Mouse (Mus musculus) adrenal gland, postnatal 10 days (tissue): ENCODE results near the gene Opa1. TPM values are rescaled to one million over a fixed set of nuclear protein-coding genes. Genes with fewer than 3 reads are reported as not detected.
A peak's percentile ranks its signal among the peaks of the same experiment; 100 is the strongest.

ENCODE experiments used
- DNase-seq: peaks from one replicate; pipeline ENCODE4 v3.0.0; 2021; ENCODE audit warnings: mixed read lengths
- total RNA-seq, 2 experiments: library from RNA; stranded (reverse); gene quantifications; 2 replicates each; pipeline ENCODE4 v1.2.3; 2021

The Opa1 gene
- total RNA-seq, 2 experiments from 2014 or later = 99.7 to 113 TPM

DNA sequence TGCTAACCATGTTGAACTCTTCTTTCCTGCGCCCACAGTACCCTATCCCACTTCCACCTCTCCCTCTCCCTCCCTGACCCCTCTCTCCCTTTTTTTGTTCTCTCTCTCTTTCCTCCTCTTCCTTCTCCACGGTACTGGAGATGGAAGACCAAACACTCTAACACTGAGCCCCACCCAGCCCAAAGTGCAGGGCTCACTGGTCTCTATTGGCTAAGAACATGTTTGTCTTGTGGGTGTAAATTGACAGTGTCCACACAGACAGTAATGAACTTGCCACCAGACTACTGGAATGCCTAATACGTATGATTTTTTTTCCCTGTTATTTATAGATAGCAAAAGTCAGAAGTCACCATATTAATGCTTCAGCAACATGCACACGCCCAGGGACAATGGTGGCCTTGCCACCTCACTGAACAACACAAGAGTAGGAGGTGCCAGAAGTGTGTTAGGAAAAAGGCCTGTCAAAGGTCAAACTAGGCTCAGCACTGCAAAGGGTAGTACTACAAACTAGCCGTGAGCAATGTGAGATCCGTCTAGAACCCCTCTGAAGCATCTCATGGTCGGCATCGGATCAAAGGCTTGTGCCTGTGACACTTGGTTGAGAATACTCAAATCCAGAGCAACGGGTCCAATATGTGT lies 77.2 kb downstream of the Opa1 start:
- DNase-seq = no peak

DNA sequence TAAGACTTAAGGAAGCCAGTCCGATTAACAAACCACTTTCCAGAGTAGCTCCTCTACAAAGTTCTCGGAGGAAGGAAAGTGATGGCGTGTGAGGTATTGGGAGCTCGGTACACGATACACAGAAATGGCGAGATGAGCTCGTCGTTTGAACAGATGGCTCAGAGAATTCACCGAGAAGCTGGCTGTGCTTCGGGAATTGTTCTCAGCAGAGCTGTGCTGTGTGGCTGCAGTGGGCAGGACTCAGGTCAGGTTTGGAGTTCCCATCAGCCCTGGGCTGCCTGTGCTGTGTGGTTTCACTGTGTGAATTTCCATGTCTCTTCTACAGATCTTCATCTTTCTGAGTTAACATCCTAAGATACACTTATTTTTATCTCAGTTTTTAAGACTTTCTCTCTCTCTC lies 77.8 kb downstream of the Opa1 start:
- no peak for DNase-seq

DNA sequence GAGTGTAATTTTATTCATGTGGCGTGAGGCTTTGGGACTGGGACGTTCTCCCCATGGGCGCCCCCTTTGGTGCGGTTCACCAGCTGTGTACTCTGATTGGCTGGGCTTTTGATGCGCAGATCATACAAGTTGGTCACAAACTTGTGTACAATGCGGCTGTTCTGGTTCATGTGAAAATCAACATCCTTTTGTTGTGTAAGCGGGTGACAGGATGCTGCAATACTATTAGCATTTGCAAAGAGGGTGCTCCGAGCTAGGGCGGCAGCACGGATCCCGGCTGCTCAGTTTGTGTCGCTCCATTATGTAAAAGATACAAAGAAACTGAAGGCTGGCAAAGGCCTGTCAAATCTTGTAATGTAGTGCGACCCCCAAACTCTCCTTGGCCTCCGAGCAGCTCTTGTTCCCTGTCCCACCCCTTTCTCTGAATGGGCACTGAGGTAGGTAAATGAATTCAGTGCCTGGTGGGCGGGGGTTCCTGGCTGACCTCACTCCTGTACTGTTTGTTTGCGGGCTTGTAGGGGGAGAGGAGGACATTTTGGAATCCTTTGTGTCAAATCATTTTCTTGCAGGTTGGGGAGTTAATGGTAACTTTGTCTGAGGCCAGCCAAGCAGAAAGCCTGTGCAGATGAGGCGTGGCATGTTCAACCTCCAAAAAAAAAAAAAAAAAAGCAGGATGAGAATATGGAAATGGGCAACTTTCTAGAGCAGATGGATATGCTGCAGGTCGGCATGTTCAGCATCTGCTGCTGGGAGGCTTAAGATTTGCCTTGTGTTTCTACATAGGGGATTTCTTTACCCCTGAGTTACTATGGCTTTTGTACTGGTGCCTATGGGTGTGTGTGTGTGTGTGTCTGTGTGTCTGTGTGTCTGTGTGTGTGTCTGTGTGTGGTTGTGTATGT lies 78.8 kb downstream of the Opa1 start:
- no peak for DNase-seq

DNA sequence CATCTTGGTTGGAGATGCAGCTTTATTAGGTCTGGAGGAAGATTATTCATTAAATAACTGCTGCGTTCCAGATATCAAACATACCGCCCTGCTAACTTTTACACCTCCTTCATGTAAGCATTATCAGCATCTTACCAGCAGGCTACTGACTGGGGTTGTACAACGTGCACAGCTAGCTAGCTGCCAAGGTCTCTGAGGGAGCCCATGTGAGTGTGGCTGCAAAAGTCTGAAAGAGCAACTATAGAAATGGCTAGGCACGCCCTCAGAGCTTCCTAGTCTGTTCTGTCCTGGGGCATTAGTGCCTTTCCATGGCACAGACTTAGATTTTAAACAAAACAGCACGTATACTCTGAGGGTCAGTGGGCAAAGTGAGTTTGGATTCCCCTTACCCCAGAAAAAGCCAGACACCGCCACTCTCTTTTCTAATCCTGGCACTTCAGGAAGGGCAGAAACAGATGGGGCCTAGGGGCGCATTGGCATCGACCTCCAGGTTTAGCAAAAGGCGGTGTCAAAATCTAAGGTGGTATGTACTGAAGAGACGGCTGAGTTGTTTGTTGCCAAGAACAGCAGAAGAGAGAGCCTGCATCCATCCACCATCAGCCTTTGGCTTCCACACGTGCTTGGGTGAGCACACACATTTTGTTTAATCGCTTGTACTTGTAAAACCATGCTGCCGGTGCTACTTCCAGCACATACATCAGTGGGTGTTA lies 80.1 kb downstream of the Opa1 start:
- no peak for DNase-seq

DNA sequence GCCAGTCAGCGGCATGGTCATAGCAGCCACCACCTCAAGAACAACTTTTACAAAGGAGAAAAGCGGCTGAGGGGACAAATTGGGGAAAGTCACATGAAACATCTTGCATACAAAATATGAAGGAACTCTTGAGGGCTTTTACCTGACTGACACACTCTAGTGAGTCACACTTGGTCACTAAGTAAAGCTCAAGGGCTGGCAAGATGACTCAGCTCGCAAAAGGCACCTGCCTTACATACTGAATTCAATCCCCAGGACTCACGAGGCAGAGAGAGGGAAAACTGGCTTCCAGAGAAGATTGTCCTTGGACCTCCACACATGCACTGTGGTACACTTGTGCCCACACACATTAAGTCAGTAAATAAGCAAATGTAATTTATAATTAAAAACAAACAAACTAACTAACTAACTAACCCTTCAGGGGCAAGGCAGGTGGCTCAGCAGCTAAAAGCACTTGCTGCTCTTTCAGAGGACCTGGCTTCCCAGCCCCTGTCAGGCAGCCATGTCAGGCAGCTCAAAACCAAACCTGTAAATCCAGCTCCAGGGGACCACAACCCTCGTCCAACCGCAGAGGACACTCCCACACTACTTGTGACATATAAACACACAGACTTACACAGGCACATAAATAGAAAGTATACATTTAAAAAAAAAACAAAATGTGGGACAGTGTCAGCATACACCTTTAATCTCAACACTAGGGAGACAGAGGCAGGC lies 84.1 kb downstream of the Opa1 start:
- DNase-seq = no peak

DNA sequence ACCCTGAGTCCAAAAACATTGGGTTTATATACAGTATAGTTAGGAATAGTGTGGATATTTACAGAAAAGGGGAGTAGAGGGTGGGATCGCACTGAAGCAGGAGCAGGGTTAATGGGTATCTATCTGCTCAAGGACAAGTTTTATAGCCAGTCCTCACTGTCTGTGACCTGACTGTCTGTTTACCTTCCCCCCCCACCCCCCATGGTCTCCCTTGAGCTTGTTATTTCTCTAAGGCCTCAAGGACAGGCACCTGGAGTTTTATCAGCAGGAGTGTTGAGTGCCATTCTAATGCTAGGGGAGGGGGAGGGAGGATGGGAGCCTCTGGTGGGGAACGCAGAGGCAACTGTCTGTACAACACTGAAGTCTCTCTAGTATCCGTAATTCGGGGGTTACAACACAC lies 85.3 kb downstream of the Opa1 start:
- DNase-seq = no peak

DNA sequence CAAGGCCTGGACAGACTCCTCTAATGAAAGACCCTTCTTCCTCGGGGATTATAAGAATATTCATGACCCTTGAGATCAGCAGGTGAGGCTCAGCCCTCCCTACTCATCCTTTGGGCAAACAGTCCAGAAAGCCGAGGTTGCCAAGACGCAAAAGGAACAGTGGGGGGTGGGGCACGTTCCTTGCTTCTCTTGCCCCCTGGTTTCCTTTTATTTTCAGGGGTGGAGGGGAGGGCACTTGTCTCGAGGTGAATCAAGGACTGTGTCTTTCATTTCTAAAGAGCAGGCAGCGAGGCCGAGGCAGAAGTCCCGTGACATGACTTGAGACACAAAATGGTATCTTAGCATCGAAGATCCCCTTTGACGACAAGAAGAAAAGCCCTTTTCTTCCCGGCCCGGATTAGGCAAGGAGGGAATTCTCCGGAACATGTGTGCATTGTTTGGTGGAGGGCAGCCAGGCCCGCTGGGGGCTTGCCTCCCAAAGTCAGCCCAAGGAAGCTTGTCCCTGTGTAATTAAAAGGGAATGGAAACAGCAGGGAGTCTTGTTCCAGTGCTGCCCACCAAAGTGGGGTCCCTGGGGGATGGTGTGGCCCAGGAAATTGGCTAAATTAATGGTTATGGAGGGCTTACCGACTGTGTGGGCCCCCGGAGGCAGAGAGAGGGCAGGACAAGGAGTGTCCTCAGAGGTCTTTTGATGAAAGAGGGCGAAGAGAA lies 88.0 kb downstream of the Opa1 start:
- no peak for DNase-seq

DNA sequence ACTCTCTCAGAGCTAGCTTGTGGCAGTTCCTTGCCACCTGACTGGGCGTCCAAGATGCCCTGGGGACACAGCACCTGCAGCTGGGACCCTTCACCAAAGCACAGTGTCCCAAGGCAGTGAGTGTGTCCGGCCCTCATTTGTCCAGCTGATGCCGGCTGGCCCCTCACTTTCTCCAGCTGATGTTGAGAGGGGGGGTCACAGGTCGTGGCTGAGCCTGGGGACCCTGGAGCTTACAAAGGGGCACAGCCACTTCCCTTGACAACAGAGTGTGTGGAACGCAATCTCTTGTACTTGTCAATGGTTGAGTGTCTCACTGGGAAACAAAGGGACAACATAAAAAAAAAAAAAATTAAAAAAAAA lies 88.5 kb downstream of the Opa1 start:
- DNase-seq = no peak

DNA sequence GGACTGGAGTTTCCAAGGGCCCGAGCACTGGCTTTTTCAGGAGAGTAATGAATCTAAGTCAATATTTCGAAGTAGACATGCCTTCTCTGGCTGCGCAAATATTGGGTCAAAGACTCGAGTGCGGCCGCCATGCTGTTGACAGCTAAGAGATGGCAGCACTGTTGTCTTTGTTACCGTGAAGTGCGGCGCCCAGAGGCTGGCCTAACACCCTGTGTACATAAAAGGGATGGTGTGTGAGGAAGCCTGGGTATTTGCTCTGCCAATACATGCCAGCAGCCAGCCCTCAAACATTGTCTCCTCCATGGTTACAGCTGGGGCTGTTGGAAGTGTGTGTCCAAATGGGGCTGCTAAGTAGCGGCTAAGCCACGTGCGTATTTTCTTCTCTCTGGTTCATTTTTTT lies 89.3 kb downstream of the Opa1 start:
- no peak for DNase-seq

DNA sequence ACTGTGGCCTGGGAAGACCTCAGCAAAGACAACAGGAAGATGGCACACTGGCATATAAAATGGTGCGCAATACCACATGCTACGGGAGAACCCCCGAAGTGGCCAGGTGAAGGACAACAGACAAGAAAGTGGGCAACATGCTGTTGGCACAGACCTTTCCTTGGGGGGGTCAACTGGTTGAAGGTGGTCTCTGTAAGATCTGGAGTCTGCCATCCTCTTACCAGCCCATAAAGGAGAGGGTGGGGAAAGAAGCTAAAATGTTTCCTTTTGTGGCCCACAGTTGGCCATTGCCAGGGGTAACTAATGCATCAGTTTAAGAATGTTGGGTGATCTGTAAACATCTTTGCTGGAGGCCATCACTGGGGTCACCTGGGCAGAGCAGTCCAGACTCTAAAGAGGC lies 91.7 kb downstream of the Opa1 start:
- DNase-seq = no peak

DNA sequence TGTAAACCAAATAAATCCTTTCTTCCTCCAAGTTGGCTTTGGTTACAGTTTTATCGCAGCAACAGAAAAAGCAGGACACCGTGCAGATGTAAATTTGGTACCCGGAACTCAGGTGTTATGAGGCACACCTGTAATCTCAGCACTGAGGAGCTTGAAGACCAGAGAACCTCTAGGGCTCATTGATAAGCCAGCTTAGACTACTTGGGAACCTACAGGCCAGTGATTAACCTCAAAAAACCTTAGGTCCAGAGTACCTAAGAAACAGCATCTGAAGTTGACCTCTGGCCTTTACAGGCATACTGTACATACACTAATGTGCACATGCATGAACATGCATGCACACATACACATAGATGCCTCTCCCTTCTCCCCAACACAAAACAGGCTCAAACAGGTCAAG lies 94.1 kb downstream of the Opa1 start:
- no peak for DNase-seq

DNA sequence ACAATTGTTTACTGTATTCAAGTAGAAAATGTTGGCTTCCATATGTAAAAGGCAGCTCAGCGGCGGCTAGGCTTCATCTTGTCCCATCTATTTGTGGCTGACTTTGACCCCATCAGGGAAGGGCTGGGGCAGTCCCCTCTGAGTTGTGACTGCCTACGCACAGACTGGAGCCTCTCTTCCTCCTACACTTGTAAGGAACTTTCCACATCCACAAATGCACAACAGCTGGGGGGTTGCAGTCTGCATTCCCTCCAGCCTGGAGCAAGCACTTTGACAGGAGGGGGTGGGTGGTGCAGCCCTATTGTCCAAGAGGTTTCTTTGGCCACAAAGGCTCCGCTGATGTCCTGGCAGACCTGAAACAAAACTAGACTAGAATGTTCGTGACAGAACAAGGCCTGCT lies 100.5 kb downstream of the Opa1 start:
- no peak for DNase-seq

DNA sequence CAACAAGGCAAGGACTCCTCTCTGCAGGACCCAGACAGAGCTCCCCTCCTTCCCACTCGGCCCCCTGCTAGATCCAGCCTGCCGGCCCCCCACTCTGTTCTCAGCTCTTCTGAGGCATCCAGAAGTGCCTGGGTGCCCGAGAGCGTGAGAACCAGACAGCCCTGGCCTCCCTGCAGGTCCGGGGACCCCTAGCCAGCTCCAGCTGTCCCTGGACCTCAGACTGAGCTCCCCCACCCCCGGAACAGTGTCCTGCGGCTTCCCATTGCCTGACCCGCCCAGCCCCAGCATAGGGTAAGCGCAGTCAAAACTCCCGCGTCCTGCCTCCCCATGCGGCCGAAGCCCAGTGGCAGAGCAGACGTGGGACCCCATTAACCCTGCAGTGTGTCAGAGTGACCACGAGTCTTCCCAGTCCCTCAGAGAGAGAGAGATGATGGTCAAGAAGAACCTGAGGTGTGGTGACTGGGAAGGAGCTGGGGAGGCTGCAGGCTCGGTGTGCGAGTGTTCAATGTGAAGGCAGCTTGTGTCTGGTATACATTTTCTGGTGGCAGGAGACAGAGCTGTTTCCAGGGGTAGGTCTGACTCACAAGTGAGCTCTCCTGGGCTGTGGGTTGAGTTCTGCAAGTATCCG lies 101.5 kb downstream of the Opa1 start:
- DNase-seq = no peak

DNA sequence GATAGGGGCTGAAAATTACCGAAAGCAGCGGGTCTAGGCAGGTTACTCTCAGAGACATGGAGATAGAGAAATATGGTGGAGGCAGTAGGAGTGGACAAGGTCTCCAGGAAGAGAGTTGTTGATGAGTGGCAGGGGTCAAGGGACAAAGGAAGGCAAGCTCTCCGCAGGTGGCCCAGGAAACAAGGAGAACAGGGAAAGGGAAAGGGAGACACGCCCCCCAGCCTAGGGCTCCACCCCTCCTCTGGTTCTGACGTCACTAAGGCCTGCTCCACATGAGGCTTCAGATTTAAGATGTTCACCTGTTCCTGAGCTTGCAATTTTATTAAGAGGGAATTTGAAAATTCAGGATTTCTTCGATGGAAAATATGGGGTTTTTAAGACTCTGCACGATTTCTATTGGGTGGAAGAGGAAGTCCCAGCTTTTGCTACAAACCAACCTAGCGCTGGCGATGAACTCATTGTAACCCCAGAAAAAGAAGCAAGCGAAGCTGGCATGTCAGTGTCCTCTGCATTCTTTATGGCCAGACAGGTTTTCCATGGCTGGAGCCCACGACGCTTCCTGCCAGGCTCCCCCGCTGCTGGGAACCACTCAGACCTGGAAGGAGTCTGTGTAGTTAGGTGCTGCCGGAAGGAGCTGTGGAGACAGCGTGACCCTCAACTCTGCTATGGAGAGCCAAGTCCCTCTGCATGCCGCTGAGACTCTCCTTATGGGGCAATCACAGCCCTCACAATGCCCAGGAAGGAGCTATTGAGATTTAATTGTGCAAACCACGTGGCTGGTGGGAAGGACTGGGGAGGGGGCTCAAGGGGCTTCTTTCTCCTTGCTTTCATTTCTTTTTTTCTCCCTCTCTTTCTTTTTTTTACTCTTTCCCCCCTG lies 103.7 kb downstream of the Opa1 start:
- no peak for DNase-seq

DNA sequence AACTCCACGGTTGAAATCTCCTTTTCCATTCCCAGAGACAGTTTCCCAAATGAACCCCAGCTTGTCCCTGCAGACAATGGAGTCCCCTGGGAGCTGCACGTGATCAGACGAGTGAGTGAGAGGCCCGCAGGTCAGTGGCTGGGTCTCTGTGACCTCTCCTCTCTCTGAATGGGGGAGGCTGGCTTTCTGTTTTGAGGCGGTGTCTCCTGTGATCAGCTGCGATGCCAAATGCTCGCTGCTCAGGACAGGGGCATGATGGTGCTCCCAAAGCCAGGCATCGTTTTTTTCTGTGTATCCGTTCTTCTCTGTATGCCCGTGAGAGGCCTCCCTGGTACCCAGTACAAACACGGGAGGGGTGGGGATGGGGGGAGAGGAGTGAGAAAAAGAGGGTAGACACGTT lies 104.4 kb downstream of the Opa1 start:
- DNase-seq = peak; percentile 46

DNA sequence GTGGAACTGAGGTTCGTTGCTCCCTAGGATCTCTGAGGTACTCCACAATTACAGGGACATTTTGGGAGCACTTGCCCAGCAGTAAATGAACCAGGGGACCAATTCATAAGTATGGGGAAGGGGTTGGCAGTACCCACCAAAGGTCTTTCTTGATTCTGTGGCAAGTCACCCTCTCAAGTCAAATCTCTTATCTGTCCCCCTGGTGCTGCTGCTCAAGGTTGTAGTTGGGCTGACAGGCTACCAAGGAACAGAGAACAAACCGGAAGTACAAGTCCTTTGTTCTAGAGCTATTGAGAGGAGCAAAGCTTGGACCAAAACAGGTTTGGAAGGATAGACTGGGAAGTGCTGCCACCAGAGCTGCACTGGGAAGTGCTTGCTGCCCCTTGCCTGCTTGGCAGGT lies 105.0 kb downstream of the Opa1 start:
- DNase-seq = no peak

DNA sequence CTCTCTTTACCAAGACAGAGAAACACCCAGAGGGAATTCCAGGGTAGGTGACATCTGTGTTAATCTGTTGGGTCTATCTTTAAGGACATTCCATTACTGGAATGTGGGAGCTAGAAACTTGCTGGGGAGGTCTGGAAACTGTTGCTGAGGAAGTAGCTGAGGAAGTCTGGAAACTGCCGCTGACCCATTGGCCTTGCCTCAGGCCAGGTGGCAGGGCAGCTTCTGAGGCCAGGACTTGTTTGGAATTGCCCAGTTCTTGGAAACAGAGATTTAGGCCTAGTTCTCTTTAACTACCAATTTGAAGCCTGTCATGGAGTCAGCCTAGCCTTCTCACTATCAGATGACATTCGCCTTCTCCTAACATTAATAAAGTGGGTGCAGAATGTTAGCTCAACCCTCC lies 105.5 kb downstream of the Opa1 start:
- DNase-seq = no peak

DNA sequence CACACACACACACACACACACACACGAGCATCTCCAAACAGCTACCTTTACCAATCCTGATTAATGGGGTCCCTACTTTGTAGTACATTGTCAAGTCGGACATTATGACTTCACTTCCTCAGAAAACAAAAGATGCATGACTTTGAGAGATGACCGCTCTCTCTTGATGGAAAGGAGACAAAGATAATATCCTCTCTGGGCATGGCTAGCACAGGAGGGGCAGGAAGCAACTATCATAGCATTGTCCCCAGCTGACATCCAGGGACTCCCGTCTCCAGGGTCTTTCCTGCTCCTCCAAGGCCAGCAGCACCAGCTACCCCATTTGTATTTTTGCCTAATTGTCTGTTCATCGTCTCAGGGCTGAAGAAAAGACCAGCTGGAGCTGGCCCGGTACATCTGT lies 107.0 kb downstream of the Opa1 start:
- DNase-seq = no peak

DNA sequence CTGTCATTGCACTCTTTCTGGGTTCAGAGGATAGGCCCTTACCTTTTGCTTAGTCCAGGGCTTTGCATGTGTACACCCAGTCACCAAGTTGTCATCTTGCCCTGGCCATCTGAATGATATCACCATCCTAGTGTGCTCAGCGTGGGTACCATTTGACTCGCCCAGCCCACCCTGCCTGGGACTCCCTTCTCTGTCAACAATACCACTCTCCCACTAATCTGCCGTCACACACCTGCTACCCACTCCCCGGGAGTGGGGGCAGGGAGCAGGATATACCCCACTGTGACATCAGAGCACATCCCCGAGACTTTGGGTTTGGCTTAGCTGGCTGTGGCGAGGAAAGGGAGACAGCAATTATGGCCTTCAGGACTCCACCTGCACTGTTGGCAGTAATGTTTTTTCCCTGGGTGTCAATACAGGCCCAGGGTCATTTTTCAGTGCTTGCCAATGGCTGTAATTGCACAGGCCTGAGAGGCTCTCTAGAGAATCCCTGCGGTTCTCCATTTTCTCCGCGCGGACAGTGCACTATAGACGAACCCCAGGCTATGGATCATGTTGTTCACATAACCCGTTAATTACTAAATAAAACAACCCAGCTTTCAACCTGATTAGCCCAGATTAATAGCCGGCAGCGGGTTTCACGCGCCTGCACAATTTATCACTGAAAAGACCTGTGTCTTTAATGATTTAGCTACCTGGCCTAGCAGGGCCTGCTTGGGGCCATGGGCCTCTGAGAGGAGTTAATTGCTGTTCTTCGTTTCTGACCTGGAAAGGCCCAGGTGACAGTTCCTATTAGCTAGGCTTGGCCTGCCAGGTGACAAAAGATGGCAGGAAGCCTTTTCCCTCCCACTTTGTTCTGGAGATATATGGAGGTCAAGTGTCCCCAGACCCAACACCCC lies 109.1 kb downstream of the Opa1 start:
- no peak for DNase-seq
